Mouse (Mus musculus): ENCODE measurements at regions not wholly inside any gene's neighbourhood (a gene's known extent, or its start where the extent isn't known, plus 50 kb on each side); places are given as distances from the start of the nearest gene placed in this dataset.

- no peak for DNase-seq (ENCODE audit: inconsistent age in 2 of 2, low spot score in 1 of 2)
These were observed 88.6 kb upstream of the Gm11983 start for GRCm38 (mm10) chr11:6926036-6926435.

DNA sequence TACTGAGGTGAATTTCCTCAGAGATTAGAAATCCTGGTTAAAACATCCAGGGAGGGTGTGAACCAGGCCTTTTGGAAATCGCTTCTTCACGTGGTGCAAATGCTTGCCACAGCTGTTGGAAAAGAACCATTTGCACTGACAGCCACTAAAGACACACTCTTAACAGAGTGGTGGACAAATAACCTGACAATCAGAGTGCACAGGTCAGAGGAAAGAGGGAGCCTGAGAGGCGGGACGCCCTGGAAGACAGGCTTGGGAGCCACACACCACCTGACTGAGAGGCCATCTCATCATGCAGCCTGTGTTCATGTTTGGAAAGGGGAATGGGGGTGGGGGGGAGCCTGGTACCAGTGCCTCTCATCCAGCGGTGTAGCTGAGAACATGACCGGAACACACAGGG is 87.0 kb upstream of the Gm11983 start:
- DNase-seq (ENCODE audit: inconsistent age in 2 of 2, low spot score in 1 of 2), result no peak

- no peak for DNase-seq (ENCODE audit: inconsistent age in 2 of 2, low spot score in 1 of 2)
These were observed 86.5 kb upstream of the Gm11983 start for GRCm38 (mm10) chr11:6923917-6924316.

GRCm38 (mm10) chr11:6918546-6918945 is 81.1 kb upstream of the Gm11983 start:
- DNase-seq (ENCODE audit: inconsistent age in 2 of 2, low spot score in 1 of 2), result no peak

DNA sequence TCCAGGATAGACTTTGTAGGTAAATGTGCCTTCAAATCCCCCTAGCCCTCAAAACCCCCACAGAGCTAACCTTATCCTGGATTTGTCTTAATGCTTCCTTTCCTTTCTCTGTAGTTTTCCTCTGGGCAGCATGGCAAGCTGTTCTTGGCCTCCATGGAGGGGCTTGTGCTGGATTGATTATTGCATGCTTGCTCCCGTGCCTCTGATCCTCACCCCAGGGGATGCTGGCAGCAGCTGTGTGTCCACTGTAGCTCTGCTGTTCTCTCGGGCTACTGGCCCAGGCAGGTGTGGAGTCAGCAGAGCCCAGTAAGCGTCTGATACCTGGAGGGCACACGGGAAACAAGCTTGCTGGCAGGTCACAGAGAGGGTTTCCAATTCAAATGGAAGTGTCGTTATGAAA is 68.2 kb upstream of the Gm11983 start:
- no peak for DNase-seq (ENCODE audit: inconsistent age in 2 of 2, low spot score in 1 of 2)

DNA sequence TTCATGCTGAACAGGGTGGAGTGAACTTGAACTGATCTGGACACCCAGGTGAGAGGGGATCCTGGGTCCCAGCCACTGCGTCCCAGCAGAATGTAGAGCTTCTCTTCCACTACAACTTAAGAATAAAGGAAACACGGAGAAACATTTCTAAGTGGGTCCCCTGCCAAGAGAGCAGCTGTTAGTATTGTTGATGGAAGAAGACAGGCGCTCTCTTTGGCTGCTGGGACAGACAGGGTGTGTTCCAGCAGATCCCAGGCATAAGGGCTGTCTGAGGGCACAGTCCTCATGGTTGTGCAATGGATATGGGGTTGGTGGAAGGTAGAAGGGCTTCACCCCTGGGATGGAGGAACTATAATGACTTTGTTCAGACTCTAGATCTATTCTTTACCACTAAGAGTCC is 65.5 kb upstream of the Gm11983 start:
- no peak for DNase-seq (ENCODE audit: inconsistent age in 2 of 2, low spot score in 1 of 2)

DNA sequence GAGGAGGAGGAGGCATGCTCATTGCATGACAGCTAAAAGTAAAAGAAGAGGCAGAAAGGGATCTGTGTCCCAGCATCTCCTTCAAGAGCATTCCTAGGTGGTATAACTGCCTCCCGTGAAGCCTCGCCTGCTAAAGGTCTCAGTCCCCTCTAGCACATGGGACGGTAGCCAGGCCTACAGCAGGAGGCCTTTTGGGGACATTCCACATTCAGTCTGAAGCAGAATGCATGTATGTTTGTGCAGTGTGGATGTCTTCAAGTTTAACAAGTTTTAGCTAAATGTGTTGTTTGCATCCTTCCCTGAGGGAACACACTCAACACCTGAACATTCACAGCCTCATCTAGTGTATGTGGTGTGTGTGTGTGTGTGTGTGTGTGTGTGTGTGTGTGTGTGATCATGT is 64.8 kb upstream of the Gm11983 start:
- DNase-seq (ENCODE audit: inconsistent age in 2 of 2, low spot score in 1 of 2), result no peak

DNA sequence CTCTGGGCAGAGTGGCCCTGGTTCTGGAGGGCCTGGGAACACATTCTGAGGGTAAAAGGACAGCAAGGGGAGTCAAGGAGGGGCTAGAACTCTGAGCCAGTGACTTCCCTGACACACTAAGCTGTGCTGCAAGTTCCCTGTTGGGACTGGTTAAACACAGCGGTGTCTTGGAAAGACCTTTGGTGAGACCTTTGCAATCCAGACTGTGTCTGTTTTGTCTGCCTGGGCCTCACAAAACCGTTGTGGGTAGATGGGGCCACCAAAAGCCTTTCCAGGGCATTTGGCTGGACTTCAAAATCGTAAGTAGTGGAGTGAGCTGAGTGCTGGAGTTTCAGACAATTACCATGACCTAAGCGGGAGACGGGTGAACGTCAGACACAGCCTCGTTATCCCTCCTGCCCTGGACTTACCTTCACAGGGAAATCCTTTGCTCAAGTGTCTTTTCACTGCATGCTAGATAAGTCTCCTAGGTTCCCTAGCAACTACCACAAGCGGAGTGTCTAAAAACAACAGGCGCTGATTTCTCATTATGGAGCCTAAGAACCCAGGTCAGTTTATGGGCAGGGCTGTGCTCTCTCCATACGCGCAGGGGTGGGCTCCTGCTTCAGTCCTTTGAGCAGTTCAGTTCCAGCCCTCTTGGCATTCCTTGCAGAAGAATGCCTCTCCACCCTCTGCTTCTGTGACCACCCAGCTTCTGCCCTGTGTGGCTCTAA is 63.5 kb upstream of the Gm11983 start:
- no peak for DNase-seq (ENCODE audit: inconsistent age in 2 of 2, low spot score in 1 of 2)

DNA sequence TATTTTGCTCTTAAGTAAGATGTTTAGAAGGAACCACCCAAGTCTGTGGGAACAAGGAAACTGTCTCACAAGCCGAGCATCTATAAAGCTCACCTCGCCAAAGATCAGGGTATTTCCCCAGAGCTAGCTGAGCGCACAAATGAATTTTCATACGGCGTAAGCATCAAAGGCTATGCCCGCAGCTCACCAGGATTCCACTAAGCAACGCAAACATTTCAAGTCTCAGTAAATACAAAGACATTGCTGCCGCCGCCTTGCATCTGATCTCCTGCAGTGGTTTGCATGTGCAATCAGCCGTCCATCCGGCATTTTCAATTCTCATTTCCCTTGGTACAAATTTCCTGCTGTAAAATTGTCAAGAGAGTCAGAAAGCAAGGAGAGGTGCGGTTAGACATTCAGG is 62.9 kb upstream of the Gm11983 start:
- no peak for DNase-seq (ENCODE audit: inconsistent age in 2 of 2, low spot score in 1 of 2)

DNA sequence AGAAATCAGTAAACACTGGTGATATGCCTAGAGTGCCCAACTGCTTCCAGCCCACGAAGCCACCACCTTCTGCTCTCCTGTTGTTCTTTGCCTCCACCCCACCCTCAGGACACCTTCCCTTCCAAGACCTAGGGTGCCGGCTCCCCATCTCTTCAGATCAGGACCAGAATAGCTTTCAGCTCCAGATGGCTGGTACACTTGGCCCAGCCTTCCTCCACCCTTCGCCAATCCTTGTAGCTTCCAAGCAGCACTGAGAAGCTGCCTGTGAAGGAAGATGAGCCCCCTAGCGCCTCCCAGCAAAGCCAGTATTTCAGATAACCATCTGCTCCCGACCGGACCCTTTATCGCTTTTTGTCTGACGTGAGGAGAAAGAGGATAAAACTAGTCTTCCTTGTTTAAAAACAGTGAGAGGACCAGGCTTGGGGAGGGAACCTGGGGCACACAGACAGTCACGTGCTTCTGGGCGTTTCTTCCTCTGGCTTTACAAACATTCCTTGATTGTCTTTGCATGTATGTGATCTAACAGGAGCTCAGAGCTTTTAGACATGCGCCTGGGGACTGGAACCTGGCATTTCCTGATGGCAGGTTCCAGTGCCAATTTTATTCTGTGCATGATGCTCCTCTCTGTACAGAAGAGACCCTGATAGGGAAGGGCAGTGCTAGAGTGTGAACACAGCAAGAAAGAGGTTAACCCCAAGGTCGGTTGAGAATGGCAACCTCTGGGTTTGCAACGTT is 62.0 kb upstream of the Gm11983 start:
- DNase-seq (ENCODE audit: inconsistent age in 2 of 2, low spot score in 1 of 2), result no peak

GRCm38 (mm10) chr11:6898357-6899097 is 61.1 kb upstream of the Gm11983 start:
- no peak for DNase-seq (ENCODE audit: inconsistent age in 2 of 2, low spot score in 1 of 2)

- DNase-seq (ENCODE audit: inconsistent age in 2 of 2, low spot score in 1 of 2), result no peak
These were observed 58.3 kb upstream of the Gm11983 start for GRCm38 (mm10) chr11:6895786-6896093.

GRCm38 (mm10) chr11:6894911-6895785 is 57.7 kb upstream of the Gm11983 start:
- no peak for DNase-seq (ENCODE audit: inconsistent age in 2 of 2, low spot score in 1 of 2)

DNA sequence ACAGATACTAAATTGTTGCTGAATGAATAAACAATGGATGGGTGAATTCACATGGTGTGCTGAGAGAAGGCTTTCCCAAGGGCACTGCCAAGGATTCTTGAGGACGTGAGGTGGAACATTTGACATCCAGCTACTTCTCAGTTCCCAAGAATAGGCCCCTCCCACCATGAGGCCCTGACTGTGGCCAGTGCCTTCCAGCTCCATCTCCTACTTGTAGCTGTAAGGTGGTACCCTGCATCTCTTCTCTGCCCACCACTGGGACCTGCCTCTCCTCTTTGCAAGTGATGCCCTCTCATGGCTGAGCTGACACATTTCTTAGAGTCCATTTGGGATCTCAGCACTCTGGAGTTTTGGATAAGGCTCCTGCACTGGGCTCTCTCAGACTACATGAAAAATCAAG is 56.3 kb upstream of the Gm11983 start:
- DNase-seq (ENCODE audit: inconsistent age in 2 of 2, low spot score in 1 of 2), result no peak

GRCm38 (mm10) chr11:6893063-6893462 is 55.6 kb upstream of the Gm11983 start:
- DNase-seq (ENCODE audit: inconsistent age in 2 of 2, low spot score in 1 of 2), result no peak

DNA sequence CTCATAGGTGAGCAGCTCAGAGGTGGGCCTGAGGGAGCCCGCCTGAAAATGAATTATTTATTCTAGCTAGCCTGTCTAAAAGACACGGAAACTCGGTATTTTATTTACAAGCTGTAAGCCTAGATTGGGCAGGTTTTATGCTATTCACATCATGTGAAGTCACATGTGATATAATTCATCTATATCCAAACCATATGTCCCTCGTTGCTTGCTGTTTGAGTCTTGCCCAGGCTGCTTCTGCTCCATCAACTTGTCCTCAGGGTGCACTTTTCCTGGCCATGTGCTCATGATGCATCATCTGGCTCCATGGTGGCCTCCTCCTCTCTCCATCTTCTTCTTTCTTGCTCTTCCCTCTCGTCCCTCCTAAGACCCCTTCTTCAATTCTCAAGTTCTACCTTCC is 53.0 kb upstream of the Gm11983 start:
- no peak for DNase-seq (ENCODE audit: inconsistent age in 2 of 2, low spot score in 1 of 2)

- no peak for DNase-seq (ENCODE audit: inconsistent age in 2 of 2, low spot score in 1 of 2)
These were observed 52.3 kb upstream of the Gm11983 start for GRCm38 (mm10) chr11:6889660-6890185.

GRCm38 (mm10) chr11:6889120-6889519 is 51.7 kb upstream of the Gm11983 start:
- no peak for DNase-seq (ENCODE audit: inconsistent age in 2 of 2, low spot score in 1 of 2)
